8 mouse cellular contexts compared by ENCODE assay signal in the genomic region with DNA sequence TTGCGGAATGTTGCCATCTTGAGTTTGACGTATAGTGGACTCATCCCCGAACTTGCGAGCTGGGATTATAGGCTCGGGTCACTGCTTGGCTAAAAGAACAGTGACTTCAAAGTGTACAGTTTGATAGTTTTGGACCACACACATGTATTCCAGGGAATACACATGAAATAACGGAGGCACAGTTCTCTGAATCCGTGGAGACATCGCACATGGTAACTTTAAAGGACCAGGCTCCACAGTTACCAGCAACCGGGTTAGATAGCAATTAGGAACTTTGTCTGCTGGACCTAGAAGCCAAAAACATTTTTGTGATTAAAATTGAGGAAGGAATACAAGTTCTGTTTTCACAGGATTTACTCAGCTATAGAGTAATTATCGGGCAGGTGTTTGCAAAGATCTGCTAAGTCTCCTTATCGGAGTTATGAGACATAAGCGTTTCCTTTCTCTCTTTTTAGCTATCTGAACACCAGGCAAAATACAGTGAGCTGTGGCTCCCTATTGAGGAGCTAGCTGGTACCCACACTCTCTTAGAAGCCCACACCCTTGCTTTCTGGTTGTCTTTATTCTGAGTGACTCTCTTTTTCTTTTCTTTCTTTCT. TPM values are rescaled to one million over a fixed set of nuclear protein-coding genes. Genes with fewer than 3 reads are reported as not detected.
DNase-seq lines count a peak whose midpoint lies in the region; ATAC-seq lines count a peak whose summit lies in the region.

No protein-coding gene starts in this region.

- no peak for DNase-seq in heart, adult 18-20 months
- DNase-seq in MEL-GATA-1-ER (ENCODE audit: extremely low read depth, low read depth): peak; percentile 50
- no peak for DNase-seq in hindbrain, embryonic 11.5 days (ENCODE audit: low spot score)
- DNase-seq in left cerebral cortex, adult 8-10 months (ENCODE audit: low spot score in 2 of 2): no peak
- no peak for DNase-seq in adrenal gland, postnatal 10 days
- no peak for DNase-seq in embryo, embryonic 11 days

- H3K27me3 ChIP-seq in heart, embryonic 15.5 days: no peaks in the 10 kb centered on the region
- no peaks in the 10 kb centered on the region for H3K27me3 ChIP-seq in hindbrain, embryonic 11.5 days (ENCODE audit: control insufficient read depth, insufficient read depth, low read length)
- no peaks in the 10 kb centered on the region for H3K27me3 ChIP-seq in midbrain, embryonic 12.5 days

- H3K4me3 ChIP-seq in heart, embryonic 15.5 days: peak overlapping the region; percentile 91
- H3K4me3 ChIP-seq in hindbrain, embryonic 11.5 days (ENCODE audit: low read depth, low read length): peak overlapping the region; percentile 89
- peak overlapping the region; percentile 75 for H3K4me3 ChIP-seq in midbrain, embryonic 12.5 days

- H3K4me1 ChIP-seq in heart, embryonic 15.5 days (replicated peaks): peaks cover 14% of the 10 kb centered on the region
- no peaks in the 10 kb centered on the region for H3K4me1 ChIP-seq in hindbrain, embryonic 11.5 days (replicated peaks; ENCODE audit: control insufficient read depth, insufficient read depth, low read length)
- peaks cover 6% of the 10 kb centered on the region for H3K4me1 ChIP-seq in midbrain, embryonic 12.5 days

- H3K36me3 ChIP-seq in heart, embryonic 15.5 days: no peaks in the 10 kb centered on the region
- H3K36me3 ChIP-seq in hindbrain, embryonic 11.5 days (ENCODE audit: control insufficient read depth, insufficient read depth, low read length): no peaks in the 10 kb centered on the region
- H3K36me3 ChIP-seq in midbrain, embryonic 12.5 days: 0 out of 2 replicates have a peak, but pooled peaks cover 3% of the 10 kb centered on the region

- H3K9me3 ChIP-seq in heart, embryonic 15.5 days (replicated peaks): no peaks in the 10 kb centered on the region
- H3K9me3 ChIP-seq in hindbrain, embryonic 11.5 days (ENCODE audit: control insufficient read depth, low read length): no peaks in the 10 kb centered on the region
- no peaks in the 10 kb centered on the region for H3K9me3 ChIP-seq in midbrain, embryonic 12.5 days

- ATAC-seq in heart, embryonic 15.5 days (replicated peaks; ENCODE audit: insufficient number of reproducible peaks, insufficient read depth, low FRiP score, low read depth): no peak
- peak; percentile 17; the same call in 1 of the 2 replicates for ATAC-seq in hindbrain, embryonic 11.5 days (ENCODE audit: low FRiP score)
- no peak for ATAC-seq in midbrain, embryonic 12.5 days (ENCODE audit: low FRiP score, low read depth)

- peak overlapping the region; percentile 82 for H3K9ac ChIP-seq in heart, embryonic 15.5 days
- peak overlapping the region; percentile 72 for H3K9ac ChIP-seq in hindbrain, embryonic 11.5 days (ENCODE audit: low read depth, low read length)
- H3K9ac ChIP-seq in midbrain, embryonic 12.5 days (replicated peaks): peak overlapping the region; percentile 77

- 10% methylated on average over 12 of the region's 12 CpGs for WGBS in heart, embryonic 15.5 days
- 22% methylated on average over 12 of the region's 12 CpGs for WGBS in hindbrain, embryonic 11.5 days
- 23% methylated on average over 12 of the region's 12 CpGs for WGBS in midbrain, embryonic 12.5 days

- H3K4me2 ChIP-seq in heart, embryonic 15.5 days: peak overlapping the region; percentile 76
- peak overlapping the region; percentile 54 for H3K4me2 ChIP-seq in hindbrain, embryonic 11.5 days (replicated peaks; ENCODE audit: low read depth, low read length)
- peak overlapping the region; percentile 72 for H3K4me2 ChIP-seq in midbrain, embryonic 12.5 days (replicated peaks)

- no peak overlapping the region for H3K27ac ChIP-seq in heart, embryonic 15.5 days
- H3K27ac ChIP-seq in hindbrain, embryonic 11.5 days (ENCODE audit: low read depth, low read length): no peak overlapping the region
- no peak overlapping the region for H3K27ac ChIP-seq in midbrain, embryonic 12.5 days (replicated peaks)

RNA-seq across cellular contexts. Expression of a gene that starts 0.8 kb away (rescaled TPM):
- 14.4 and 16.6 TPM in 2 replicates for polyA plus RNA-seq in heart, embryonic 15.5 days (2015; fragmentation: Nextera tagmentation; extraction: Ambion mirVana)
- 10 to 100 TPM; 10.0 to 11.1 TPM for total RNA-seq in heart, adult 18-20 months (2021)
- 37.7 and 39.3 TPM in 2 replicates for polyA plus RNA-seq in hindbrain, embryonic 11.5 days (2014; fragmentation: Nextera tagmentation; extraction: Ambion mirVana)
- polyA plus RNA-seq in midbrain, embryonic 12.5 days (2016; fragmentation: Nextera tagmentation; extraction: Ambion mirVana): 34.1 and 35.1 TPM in 2 replicates
- total RNA-seq in left cerebral cortex, adult 8-10 months (2022): 10 to 100 TPM; 25.7 to 30.2 (median 27.2) TPM
- 10 to 100 TPM; 23.5 to 25.5 TPM for total RNA-seq in adrenal gland, postnatal 10 days (2021)

RNA-seq across cellular contexts. Expression of a gene that starts 21.0 kb away (rescaled TPM):
- polyA plus RNA-seq in heart, embryonic 15.5 days (2015; fragmentation: Nextera tagmentation; extraction: Ambion mirVana): 82.4 and 84.1 TPM in 2 replicates
- 100 to 1,000 TPM; 160 to 193 TPM for total RNA-seq in heart, adult 18-20 months (2021)
- polyA plus RNA-seq in hindbrain, embryonic 11.5 days (2014; fragmentation: Nextera tagmentation; extraction: Ambion mirVana): 84.3 and 89.4 TPM in 2 replicates
- 110 and 113 TPM in 2 replicates for polyA plus RNA-seq in midbrain, embryonic 12.5 days (2016; fragmentation: Nextera tagmentation; extraction: Ambion mirVana)
- total RNA-seq in left cerebral cortex, adult 8-10 months (2022): 100 to 1,000 TPM; 141 to 154 (median 144) TPM
- total RNA-seq in adrenal gland, postnatal 10 days (2021): 100 to 1,000 TPM; 173 to 217 TPM
